Mouse (Mus musculus) lung, embryonic 15.5 days (tissue): Measurements from ENCODE around the gene Cyp2a5. TPM values are rescaled to one million over a fixed set of nuclear protein-coding genes. Genes with fewer than 3 reads are reported as not detected.

Experiments used
- polyA plus RNA-seq: library from polyadenylated mRNA; unstranded; fragments of >200 nt; fragmentation: Nextera tagmentation; extraction: Ambion mirVana; gene quantifications from 2 replicates; pipeline ENCODE4 v1.2.1, GENCODE M21; 2015

Cyp2a5 gene
- polyA plus RNA-seq, 1 experiment from 2014 or later, result 0.19 TPM

Other genes starting within 250 kb of the Cyp2a5 start
- not detected in 2 replicates for gene Vmn1r185, start 216.8 kb upstream of the Cyp2a5 start, polyA plus RNA-seq
- gene Cyp2b23, start 148.9 kb upstream of the Cyp2a5 start, polyA plus RNA-seq, result not detected in 2 replicates
- not detected in 2 replicates for gene Cyp2b19, start 78.2 kb upstream of the Cyp2a5 start, polyA plus RNA-seq
- gene Cyp2g1, start 26.4 kb upstream of the Cyp2a5 start, polyA plus RNA-seq, result not detected in 2 replicates
- not detected in 2 replicates for gene Cyp2a22, start 104.1 kb downstream of the Cyp2a5 start, polyA plus RNA-seq
- gene Cyp2a12, start 193.8 kb downstream of the Cyp2a5 start, polyA plus RNA-seq, result not detected in 2 replicates